Mouse (Mus musculus) lung, postnatal 4 days (tissue): ENCODE data around the gene Mreg.

Source experiments
- DNase-seq, 2 experiments: peaks; one replicate each; pipeline ENCODE4 v3.0.0; 2021

The Mreg gene

DNA sequence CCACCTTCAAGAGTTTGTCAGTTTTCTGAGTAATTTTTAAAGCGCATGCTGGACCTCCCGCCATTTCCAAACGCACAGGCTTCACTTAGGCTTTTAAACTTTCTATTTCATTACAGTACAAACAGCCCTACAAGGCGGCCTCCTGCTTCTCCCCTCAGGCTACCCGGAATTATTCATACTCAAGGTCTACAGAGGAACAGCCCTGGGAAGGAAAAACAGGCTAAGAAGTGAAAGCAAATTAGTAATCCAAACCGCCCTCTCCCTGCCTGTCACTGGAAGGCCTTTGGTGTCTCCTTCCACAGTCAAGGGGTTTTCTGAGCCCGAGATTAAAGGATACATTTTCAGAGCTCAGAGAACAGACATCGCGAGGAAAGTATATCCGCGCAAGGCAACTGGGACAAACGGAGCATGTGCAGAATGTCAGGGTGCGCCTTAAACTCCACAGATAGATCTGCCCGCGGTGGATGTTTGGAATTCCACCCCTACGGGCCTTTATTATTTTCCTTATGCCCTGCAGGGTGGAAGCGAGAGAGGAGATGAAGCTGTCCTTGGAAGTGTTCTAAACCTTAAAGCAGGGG lies 90.4 kb downstream of the Mreg start:
- no peak for DNase-seq

DNA sequence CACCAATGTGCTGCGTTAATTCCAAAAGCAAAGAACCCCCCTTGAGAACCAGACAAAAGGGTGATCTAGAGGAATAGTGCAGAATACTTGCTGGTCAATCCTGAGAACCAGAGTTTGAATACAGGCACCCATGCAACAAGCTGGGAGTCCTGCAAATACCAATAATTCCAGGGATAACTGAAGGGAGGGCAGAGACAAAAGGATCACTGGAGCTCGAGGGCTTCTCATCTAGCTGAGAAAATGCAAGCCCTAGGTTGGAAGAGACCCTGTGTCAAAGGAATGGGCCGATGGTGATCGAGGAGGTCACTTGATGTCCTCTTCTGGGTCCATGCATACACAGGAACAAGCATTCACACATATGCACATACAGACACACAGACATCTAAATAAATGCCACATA lies 92.1 kb downstream of the Mreg start:
- DNase-seq, result no peak

DNA sequence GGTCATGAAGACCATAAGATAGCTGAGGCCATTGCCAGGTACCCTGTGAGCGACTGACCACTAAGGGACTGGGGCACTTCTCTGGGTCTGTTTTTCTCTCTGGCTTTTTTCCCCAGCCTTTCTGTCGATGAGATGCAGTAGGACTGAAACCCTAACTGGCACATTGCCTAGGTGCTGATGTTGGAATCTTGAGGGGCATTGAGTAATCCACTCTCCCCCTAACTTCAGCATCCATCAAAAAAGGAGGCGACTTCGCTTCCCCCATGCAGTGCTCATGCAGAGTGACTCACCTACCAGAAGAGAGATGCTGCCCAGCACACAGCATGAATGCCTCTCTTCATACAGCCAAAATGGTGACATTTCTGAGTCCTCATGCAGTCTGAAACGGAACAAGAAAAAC lies 97.9 kb downstream of the Mreg start:
- no peak for DNase-seq
